Mouse (Mus musculus) lung, postnatal 14 days (tissue): ENCODE measurements around the gene Rag2.

Source experiments
- DNase-seq: peaks from one replicate; pipeline ENCODE4 v3.0.0; 2021

Rag2 gene

DNA sequence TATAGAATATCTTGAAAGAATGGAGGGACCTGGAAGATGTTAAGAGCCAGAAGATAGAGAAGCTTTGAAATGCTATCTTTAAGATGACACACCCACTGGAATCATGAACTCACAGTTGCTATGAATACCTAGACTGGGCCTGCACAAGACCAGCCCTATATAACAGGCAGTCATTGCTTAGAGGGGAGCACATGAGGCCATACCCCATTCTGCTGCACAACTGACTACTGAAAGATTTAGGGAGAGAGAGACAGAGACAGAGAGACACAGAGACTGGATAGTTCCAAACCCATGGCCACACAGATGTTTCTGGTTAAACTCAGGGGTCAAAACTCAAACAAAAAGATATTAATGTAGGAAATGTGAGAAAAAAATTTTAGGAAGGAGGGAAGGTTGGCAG lies 2.7 kb downstream of the Rag2 start:
- DNase-seq = no peak

DNA sequence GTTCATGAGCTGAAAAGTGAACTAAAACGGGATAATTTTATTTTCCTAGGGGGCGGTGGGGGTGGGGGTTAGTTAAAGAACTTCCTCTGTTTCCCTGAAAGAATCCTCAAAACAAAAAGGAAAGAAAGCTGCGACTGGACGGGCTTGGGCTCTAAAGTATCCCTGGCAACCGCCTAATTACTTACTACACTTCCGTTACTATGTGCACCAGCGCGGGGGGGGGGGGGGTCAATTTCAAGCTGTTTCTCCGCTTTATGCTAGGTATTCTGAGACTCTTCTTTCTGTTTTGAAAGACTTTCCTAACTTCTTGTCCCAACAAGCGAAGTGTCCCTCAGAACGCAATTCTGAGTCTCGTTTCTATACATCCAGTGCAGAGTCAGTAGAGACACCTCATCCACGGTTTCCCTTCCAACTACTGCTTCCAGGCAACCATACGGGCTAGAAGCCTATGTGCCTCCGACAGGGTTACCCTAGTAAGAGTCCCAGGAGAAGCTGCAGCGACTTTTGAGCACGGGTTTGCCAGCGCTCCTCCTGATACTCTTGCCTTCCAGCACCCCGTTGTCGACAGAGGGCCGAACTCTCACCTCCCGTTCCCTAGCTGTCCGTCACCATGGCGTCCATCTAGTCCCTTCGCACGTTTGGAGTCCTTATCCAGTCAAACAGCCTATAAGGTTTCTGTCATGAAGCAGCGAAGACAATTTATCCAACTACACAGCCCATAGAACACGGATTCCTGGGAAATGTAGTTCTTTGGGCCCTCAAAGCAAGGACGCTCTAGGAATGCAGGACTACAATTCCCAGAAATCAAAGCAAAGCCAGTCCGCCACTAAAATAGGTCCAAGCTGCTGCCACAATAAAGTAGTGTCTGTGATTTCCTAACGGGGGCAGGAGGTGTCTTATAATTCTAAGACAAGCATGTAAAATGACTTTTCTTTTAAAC lies 4.0 kb downstream of the Rag2 start:
- DNase-seq = peak; percentile 70

DNA sequence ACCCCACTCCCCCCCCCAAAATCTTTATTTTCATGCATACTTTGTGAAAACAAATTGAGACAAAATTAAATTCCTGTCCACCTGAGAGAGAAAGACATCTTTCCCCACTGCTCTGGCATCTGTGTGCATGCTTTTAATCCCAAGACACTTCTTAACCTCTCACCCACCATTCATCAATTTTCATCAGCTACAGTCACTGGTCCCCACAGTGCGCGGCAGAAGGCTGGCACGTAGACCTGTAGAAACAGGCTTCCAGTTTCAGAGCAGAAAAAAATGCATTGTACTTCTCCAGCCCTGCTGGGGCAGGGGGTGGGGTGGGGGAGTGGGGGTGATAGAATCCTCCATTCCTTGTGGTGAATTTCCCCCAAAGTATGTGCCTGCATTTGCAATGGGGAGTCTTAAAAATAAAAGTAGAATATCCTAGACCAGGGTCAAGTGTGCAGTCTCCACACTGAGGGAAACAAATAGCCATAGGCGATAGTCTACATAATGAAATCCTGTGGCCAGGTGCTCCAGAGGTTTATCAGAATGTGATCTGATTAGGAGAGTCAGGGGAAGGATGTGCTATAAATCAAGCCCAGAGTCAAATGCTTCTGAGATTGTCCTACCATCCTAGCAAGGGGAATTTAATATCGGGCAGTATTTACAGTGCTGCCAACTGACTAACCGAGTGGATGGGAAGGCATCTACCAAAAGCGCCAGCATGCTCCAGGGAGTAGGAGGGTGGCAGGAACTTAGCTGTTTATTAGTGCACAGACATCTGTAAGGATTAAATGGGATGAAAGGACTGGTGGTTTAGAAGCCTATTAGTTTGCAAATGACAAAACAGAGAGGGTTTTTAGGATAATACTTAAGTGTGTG lies 14.7 kb downstream of the Rag2 start:
- DNase-seq = no peak

DNA sequence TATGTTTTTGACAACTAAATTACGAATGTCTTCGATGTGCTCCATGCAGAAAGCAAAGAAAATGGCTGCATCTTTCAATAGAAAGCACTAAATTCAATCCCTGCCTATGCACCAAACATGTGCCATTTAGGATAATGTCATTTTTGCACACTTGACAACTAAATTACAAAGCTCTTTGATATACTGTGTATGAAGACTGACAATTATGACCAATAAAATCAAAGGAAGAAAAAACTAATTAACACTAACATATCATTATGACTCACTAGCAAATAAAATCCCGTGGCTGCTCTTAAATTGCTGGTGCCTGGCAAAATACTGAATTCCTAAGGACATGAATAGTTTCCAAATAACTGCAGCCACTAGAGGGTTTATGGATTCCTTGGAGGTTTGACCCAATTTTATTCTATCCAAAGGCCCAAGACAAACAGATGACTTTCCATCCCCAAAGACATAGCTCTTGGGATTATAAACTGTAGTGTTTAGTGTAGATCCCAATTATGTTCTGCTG lies 15.4 kb downstream of the Rag2 start:
- DNase-seq = no peak

DNA sequence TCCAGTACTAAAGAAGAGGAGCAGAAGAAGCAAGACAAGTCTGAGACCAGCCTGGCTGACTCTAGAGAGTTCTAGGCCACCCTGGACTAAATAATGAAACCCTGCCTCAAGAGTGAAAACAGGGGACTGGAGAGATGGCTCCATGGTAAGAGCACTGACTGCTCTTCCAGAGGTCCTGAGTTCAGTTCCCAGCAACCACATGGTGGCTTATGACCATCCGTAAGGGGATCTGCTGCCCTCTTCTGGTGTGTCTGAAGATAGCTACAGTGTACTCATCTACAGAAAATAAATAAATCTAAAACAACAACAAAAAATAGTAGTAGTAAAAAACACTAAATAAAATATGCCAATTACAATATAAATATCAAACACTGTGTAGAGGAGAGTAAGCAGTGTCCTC lies 21.3 kb downstream of the Rag2 start:
- DNase-seq = no peak

DNA sequence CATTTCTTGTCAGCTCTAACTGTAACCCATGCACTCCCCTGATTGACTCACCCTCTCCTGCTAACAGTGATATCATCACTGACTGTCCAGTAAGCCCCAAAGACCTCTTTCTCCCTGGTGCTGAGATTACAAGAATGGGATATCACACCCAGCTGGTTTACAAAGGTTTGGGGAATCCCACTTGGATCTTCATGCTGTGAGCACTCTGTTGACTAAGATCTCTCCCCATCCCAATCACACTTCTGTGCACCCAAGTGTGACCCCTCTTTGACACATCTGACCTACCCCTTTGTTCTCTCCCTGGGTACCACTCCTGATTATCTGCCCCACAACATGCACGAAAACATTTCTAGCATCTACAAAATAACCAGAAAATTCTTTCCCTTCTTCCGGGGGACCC lies 23.8 kb downstream of the Rag2 start:
- DNase-seq = no peak

DNA sequence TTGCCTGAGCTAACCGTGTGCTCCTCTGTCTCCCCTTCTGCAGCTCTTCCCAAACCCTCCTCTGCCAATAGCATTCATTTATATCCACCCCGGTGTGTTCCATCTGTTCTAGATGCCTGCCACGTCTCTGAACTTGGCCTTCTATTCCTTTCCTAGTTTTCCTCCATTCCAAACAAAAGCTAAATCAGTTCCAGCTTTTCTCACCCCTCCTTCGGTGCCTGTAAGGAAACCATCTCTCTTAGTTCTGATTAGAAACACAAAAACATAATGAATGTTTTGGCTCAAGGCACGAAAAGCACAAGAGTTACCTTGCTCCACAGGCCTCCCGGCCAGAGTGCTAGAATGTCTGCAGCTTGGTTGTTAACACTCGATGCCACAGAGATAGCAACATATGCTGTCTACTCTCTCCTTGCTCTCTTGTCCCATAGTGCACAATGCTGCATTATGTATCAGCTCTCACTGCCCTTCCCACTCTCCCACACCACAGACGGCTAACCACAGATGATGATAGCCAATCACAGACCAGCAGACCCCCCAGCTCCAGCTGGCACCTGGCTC lies 24.7 kb downstream of the Rag2 start, which contains the start of the genes Rag1 and B230118H07Rik:
Rag1 (minus strand) TSS at position 388 of the 558 bp plus-strand sequence.
B230118H07Rik (minus strand) TSS at position 419 of the 558 bp plus-strand sequence.
- DNase-seq = no peak

DNA sequence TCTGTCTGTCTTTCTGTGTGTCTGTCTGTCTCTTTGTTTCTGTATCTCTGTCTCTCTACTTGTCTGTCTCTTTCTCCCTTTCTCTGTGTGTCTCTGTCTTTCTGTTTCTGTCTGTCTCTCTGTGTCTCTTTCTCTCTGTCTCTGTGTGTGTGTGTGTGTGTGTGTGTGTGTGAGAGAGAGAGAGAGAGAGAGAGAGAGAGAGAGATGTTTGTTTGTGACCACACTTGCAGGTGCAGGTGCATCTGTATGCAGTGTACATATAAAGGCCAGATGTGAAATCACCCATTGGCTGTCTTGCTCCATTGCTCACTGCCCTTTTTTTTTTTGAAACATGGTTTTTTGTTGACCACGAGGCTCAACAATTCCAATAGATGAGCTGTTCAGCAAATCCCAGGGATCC lies 25.9 kb downstream of the Rag2 start:
- DNase-seq = no peak

DNA sequence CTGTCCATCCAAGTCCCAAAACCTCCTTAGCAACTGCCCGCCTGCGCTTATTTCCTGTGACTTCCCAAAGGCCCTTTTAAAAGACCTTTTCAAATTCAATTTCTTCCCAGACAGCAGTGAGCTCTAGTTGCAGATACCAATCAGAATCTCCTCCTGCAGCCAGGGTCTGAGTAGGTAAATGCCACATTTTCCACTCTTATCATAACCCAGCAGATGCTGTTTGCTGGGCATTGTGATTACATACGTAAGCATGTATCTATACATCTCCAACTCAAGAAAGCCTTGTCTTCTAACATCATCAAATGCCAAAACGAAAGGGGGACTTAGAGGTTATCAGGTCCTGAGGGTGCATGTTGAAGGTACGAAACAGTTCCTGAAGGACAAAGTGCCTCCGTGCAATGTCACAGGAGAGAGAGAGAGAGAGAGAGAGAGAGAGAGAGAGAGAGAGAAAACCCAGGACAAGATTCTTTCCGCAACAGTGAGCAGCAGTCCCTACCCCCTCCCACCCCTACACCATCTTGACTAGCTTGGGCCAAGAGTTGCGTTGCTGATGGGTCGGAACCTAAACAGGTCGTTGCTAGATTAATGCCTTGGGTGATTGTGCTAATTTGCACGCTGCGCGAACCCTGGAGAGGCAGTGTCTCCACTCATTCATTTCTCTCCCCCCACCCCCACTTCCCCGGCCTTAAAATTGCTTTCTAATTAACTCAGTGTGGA lies 27.8 kb downstream of the Rag2 start:
- no peak for DNase-seq

DNA sequence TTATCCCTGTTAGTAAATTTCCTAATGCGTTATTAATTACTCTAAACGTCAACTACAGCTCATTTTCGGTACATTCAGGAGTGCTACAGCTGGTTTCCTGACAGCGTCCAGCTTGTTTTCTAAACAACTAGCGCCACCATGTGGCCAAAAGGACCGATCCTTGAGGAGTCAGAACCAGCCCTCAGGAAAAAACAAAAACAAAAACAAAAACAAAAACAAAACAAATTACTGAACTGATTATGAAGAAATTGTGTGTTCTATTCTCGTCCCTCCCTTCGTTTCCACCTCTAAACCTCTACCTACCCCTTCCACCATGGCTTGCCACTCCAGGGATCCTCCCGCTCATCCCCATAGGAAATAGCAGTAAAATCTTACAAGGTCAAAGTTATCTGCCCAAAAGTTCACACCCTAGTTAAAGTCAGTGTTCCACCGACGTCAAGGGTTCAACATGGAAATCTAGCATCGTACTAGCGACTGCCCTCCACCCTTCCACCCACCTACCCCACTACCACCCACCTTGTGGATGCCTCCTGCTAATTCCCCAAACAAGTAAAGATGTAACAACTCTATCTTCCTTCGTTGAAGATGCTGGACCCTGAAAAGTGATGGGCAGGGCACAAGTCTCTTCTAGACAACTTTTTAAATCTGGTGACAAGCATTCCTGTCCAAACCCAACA lies 28.5 kb downstream of the Rag2 start:
- peak; percentile 83 for DNase-seq

DNA sequence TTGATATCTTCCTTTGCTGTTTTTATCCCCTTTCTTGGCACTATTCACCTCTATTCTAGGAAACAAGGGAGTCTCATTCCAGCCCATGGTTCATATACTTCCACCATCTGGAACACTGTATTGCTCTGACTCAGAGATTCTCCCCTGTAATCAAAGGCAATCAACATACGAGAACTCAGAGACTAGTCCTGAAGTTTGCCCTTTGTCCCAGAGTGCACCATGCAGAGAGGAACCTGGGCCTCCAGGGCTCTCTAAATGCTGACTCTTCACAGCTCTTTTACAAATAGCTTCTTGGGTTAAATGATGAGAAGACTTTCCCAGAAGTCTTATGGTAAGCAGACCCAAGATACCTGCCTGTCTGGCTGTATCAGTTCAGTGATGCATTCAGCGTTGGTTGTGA lies 36.0 kb downstream of the Rag2 start:
- DNase-seq = no peak

DNA sequence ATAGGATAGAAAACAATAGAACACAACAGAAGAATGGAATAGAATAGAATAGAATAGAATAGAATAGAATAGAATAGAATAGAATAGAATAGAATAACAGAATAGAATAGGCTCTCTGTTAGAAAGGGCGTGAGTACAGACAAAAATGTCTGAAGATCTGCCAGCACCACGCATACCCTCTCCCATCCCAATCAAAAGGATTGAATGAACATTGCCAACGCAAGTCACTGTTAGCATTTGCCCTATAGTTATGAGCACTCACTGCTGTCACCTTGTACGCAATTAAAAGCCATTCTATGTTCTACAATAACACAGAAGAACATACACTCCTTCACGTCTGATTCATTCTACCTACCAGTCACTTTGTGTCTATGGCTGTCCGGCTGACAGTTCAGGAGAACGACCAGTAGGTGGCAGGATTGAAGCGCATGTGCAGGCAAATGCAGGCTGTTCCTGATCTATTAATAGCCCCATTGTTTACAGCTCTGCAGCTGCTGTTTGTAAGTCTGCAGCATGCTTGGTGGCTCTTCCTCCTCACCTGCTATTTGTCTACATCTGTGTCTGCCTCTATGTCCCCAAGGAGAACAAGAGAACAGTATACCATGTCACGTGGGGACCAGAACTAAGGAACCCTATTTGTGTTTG lies 40.7 kb downstream of the Rag2 start:
- DNase-seq = peak; percentile 78

DNA sequence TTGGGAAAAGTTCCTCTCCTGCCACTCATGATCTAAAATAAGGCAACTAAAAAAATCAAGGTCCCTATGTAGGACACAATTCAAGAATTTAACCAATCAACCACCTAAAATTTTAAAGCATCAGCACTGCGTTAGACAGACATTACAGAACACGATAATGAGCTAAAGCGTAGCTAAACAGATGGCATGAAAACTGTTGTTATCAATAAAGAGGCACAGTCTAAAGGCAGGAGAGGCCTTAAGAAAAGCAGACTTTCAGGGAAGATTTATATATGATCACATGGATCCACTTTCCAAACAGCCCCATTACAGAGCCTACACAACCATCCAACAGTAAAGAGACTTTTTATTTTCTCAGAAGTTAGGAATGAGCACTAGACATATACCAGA lies 41.2 kb downstream of the Rag2 start:
- DNase-seq = no peak

DNA sequence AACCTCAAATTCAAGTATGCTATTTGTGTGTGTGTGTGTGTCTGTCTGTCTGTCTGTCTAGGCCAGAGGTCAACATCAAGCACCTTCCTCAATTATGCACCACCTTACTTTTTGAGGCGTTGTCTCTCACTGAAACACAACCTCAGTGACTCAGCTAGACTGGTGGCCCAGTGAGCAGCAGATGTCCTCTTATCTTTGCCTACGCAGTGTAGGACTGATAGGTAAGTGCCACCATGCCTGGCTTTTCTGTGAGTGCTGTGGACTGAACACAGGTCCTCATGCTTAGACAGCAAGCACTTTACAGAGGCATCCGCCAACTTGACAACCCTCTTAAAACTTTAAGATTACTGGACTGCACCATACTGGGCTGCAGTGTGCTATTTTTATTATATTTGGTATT lies 44.2 kb downstream of the Rag2 start:
- DNase-seq = no peak

DNA sequence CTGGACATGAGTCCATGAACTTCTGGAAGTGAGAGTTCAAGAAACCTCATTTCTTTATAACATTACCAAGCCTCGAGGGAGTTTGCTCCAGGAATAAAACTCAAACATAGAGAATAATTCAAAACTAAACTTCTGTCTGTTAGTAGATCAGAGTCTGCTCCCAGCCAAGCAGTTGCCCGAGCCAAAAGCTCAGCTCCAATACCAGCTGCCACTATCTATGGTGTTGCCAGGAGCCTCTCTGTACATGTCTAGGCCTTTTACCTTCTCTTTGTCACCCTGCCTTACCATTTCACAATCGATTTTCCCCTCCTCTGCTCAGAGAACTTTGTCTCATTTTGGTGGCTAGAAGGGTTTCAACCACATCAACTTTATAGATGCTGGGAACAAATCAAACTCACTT lies 49.0 kb downstream of the Rag2 start:
- DNase-seq = no peak

DNA sequence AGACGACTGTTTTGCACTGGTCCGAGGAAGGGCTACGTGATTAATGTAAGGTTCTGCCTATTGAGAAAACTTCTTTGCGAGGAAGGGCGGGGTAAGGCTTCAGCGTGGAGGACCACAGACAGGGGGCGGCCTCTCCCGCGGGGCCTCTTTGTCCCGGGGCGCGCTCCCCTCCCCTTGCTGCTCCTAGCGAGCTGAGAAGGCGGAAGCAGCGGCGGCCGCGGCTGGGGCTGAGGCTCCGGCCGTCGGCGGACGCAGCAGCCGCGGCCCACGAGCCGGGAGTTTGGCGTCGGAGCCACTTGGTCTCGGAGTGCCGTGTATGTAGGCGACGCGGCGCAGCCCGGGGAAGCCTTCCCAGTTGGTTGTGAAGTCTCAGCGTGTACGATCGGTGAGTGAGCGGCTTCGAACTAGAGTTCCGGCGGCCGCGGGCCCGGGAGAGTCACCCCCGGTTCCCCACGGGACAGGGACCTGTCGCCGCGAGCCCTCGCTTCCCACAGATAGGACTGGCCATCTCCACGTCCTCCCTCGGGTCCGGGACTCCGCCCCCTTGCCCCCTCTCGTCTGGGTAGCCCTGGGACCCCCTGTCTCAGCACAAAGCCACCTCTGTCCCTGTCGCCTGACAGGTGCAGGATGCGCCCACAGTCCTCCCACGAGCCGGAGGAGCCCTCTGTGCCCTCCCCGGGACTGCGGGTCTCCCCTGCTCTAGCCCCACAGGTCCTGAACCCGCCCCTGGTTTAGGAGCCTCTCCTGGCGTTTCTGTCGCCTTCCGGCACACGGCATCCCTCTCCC lies 53.9 kb downstream of the Rag2 start, which contains the start of gene Traf6:
Traf6 (plus strand) TSS at position 194 of the 786 bp plus-strand sequence.
- DNase-seq = peak; percentile 92

DNA sequence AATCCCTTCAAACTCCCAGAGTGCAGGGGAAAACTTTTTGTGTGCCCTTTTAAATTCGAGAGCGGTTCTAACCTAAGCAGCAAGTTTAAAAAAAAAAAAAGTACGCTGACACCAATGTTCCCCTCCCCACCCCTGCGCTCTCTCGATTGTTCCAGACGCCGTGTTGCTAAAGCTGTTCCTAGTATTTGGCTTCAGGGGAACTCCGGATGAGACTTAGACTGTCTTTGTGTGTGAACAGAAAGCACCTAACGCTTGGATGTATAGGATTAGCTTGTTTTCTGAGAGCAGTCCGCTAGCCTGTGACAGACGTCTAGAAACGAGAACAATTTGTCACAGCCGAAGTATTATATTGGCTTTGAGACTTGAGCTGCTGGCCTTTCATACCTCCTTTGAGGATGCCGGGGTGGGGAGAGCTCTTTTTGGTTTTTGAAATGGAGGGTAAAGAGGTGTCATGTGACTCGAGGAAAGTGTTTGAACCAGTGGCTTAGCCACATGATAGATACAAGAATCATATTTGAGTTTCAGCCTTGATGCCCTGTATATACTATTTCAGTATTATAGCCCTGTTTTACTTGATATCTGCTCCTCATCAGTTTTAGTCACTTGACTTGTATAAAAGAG lies 54.8 kb downstream of the Rag2 start:
- peak; percentile 19 for DNase-seq
